Mouse (Mus musculus) frontal cortex, postnatal 10 days (tissue): ENCODE results near the gene Aldh3b1.

Experiments
- DNase-seq, 2 experiments: peaks; one replicate each; pipeline ENCODE4 v3.0.0; 2022; ENCODE audit warnings: low spot score in 2 of 2, mixed read lengths in 1 of 2

Gene Aldh3b1

GRCm38 (mm10) chr19:3945872-3946564, 16.4 kb upstream of the Aldh3b1 start:
- no peak for DNase-seq

- DNase-seq, result no peak
These were observed 13.6 kb upstream of the Aldh3b1 start for GRCm38 (mm10) chr19:3942986-3943735.

GRCm38 (mm10) chr19:3942315-3942714, 12.7 kb upstream of the Aldh3b1 start:
- no peak for DNase-seq

- DNase-seq, result no peak
These were observed 6.6 kb upstream of the Aldh3b1 start for GRCm38 (mm10) chr19:3935896-3936850.

- DNase-seq, result peak in 1 of 2 experiments; percentile 59
These were observed 5.7 kb upstream of the Aldh3b1 start, which contains the start of gene Unc93b1 for GRCm38 (mm10) chr19:3935032-3935895. Unc93b1 (plus strand) TSS chr19:3935186.

- no peak for DNase-seq
These were observed 2.1 kb upstream of the Aldh3b1 start for GRCm38 (mm10) chr19:3931716-3932115.

- no peak for DNase-seq
These were observed 852 bp upstream of the Aldh3b1 start for GRCm38 (mm10) chr19:3930262-3931057.

- no peak for DNase-seq
These were observed 829 bp downstream of the Aldh3b1 start for GRCm38 (mm10) chr19:3928779-3929178.

- DNase-seq, result no peak
These were observed 1.6 kb downstream of the Aldh3b1 start for GRCm38 (mm10) chr19:3927989-3928388.

GRCm38 (mm10) chr19:3926685-3927084, 2.9 kb downstream of the Aldh3b1 start:
- DNase-seq, result no peak

GRCm38 (mm10) chr19:3926279-3926678, 3.3 kb downstream of the Aldh3b1 start:
- no peak for DNase-seq

- no peak for DNase-seq
These were observed 3.7 kb downstream of the Aldh3b1 start for GRCm38 (mm10) chr19:3925859-3926258.

GRCm38 (mm10) chr19:3924868-3925267, 4.7 kb downstream of the Aldh3b1 start:
- DNase-seq, result no peak

- DNase-seq, result no peak
These were observed 5.4 kb downstream of the Aldh3b1 start for GRCm38 (mm10) chr19:3924190-3924589.

- no peak for DNase-seq
These were observed 6.0 kb downstream of the Aldh3b1 start for GRCm38 (mm10) chr19:3923586-3923985.

GRCm38 (mm10) chr19:3922661-3923371, 6.8 kb downstream of the Aldh3b1 start:
- DNase-seq, result no peak

- DNase-seq, result no peak
These were observed 9.7 kb downstream of the Aldh3b1 start for GRCm38 (mm10) chr19:3919928-3920327.

- DNase-seq, result no peak
These were observed 12.9 kb downstream of the Aldh3b1 start for GRCm38 (mm10) chr19:3916727-3917126.

- DNase-seq, result no peak
These were observed 15.1 kb downstream of the Aldh3b1 start for GRCm38 (mm10) chr19:3914535-3914934.

- no peak for DNase-seq
These were observed 15.9 kb downstream of the Aldh3b1 start for GRCm38 (mm10) chr19:3913692-3914091.
